Mouse (Mus musculus) cerebellum, postnatal 4 days (tissue): ENCODE measurements around the gene Slc4a5.
"Not testable (repeated sequence)": the region's sequence is repeated elsewhere in the genome, so short reads cannot be mapped to it uniquely, and the experiment has no call there.

Experiments
- DNase-seq, 2 experiments: peaks; one replicate each; pipeline ENCODE4 v3.0.0; 2022; ENCODE audit warnings: low spot score in 2 of 2, mixed read lengths in 1 of 2

Gene Slc4a5

DNA sequence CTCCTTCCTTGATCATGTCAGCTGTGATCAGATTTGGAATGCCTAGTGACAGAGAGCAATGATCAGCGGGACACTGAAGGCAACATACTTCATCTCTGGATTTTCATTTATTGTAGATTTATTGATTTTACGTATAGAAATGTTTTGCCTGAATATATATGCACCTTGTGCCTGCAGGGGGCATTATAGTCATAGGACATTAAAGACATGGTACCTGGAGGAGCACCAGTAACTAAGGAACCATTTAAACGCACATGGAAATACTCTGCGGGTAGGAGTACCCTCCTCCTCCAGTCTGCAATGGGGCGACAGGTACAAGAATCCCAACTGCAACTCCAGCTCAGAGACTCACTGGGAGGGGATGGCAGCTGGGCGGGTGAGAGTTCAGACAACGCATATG, 89.4 kb downstream of the Slc4a5 start:
- DNase-seq, result no peak

DNA sequence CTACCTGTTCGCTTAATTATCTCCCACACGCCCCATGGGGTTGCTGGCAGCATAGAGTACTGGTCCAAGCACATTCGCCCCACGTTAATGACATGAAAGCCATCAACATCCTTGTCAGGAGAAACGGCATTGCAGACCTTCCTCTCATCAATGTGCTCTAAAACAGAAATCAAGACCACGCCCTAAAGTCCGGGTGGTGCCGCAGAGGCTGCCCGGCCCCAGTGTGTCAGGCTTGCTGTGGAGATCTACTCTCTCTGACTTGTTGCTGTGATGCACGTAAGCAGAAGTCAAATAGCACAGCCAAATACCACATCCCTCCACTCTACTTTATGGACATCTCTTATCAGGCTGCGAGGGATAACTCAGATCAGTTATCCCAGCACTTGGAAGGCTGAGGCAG, 91.6 kb downstream of the Slc4a5 start:
- DNase-seq, result no peak

DNA sequence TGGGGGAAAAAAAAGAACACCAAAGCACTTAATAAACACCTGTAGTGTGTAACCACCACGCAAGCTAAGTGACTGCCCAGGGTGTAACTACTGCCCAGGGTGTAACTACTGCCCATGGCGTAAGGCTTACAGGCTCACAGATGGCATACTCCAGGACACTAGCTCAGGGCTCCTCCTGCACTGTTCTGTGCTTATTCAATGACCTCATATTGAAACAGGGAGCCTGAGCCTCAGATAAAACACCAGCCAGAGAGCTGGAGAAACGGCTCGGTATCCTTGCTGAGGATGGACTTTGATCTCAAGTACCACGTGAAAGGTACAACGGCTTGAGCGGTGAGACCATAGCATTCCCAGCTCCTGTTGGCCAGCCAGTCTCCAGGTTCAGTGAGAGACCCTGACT, 92.4 kb downstream of the Slc4a5 start:
- DNase-seq, result no peak

DNA sequence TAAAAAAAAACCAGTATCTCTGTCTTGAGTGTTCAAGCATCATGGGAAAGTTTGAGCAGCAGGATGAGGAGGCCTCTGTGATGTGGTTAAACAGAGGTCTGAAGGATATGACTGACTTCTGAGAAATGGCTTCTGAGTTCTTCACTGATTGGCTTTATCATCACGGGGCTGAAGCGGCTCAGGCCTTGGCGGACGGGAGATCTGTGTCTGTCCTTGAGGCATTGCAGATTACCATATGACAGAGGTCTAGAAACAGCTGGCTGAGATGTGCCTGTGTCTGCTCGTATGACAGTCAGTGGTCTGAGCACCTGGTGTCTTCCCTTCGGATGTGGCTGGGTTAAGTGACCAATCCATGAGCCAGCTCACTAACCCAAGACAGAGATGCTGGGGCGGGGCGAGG, 92.9 kb downstream of the Slc4a5 start:
- DNase-seq, result no peak

DNA sequence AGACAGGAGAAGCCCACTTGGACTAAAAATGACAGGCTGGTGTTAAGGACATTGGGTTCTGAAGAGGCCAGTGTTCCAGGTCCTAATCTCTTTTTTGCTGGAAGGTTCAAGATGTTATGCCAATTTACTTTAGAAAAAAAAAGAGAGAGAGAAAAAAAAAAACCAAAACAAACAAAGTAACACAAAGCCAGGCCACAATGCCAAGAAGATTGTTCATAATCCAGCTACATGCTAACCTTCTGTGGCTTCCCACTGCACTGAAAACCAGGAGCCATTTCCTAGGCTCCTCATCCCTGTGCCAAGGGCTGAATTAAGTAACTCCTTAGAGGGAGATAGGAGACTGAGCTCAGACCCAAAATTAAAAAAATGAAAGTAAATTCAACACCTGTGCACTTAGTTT, 95.7 kb downstream of the Slc4a5 start:
- no peak for DNase-seq

DNA sequence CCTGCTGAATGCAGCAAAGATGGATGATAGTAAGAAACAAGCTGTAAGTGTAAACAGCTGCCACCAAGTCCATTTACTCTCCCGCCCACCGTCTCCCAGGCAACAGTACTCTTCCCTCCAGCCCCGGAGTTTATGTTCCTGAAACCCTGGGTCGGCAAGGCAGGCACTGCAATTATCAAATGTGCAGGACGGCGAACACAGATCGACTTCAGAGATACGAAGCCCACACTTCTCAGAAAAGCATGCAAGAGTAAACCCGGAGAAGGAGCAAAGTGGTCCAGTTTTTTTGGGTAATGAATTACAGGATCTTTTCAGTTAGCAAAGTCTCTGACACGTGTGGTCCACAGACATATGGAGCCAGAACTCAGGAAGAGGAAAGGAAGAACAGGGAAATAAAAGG, 96.4 kb downstream of the Slc4a5 start:
- DNase-seq, result peak in 1 of 2 experiments; percentile 9

DNA sequence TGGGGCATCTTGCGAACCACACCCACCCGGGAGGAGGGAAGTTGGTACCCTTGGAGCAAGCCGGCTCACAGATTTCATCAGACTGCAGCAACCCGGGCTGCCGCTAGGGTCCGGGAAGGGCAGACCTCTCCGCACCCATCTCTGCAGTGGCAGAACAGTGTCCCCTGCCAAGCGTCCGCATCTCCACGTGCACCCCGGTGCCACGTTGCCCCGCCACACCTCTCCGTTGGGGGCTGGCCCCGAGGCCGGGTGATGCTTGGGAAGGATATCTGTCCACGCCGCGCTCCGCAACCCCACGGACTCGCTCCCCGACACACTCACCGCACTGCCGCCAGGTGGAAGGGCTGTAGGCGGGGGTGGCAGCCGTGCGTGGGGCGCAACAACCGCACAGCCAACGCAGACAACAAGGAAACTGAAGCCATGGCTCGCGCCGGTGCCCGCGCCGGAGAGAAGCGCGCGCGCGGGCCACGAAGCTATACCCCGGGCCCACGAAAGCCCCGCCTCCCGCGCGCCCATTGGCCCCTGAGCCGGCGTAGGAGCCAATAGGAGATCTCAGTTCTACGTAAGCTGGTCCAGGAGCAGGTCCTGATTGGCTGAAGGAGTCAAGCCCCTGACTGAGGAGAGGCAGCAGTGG, 97.6 kb downstream of the Slc4a5 start:
- DNase-seq, result peak; percentile 82 to 94

DNA sequence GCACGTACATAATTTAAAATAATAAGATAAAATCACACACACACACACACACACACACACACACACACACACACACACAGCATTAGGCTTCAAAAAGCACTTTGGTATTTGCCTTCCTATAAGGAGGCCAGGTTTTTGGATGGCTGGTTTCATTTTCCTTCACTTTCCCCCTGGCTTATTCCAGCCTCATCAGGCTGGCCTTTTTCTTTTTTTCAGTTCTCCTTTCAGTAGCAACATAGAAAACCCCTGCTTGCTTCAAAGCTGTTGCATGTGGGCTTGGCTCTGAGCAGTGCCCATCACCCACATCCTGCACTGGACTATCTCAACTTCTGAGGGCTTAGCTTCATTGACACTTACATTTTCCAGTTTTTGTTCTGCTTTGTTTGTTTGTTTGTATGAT, 102.3 kb downstream of the Slc4a5 start:
- DNase-seq, result no peak

DNA sequence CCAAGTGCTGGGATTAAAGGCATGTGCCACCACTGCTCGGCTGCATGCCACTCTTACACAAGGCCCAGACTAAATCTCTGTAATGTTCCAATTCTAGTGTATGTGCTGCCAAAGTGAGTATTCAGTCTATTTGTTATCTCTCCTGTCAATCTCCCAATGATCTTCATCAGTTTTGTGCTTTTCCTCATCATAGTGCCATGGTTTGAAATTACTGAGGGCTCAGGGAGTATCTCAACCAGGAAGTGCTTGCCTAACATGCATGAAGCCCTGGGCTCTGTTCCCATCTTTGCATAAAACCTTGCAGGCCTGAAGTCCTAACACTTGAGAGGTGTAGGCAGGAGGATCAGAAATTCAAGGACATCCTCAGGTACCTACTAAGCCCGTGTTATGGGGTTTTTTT, 103.2 kb downstream of the Slc4a5 start:
- no peak for DNase-seq

DNA sequence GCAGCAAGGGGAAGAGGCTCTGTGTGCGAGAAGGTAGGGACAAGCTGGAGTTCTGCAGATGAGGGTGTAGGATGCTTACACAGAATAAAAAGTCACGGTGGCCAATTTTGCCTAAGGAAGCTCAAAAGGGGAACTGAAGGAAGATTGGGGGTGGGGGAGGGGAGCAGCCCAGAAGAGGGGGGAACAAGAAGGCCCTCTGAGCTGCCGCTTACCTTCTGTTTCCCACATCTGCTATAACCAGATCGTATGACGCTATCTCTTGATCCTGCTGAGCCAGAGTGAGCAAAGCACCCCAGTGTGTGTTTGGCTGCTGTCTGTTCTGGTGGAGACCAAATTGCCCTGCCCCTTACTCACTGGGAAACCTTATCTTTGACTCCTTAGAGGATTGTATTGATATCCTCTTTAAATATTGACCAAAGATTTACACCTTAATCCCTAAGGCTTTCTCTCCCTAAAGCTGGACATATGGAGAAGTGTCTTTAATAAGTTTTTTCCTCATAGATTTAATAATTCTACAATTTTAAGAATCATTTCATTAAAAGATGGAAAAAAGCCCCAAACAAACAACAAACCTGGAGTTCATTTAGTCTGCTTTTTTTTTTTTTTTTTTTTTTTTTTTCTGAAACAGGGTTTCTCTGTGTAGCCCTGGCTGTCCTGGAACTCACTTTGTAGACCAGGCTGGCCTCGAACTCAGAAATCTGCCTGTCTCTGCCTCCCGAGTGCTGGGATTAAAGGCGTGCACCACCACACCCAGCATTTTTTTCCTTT, 104.2 kb downstream of the Slc4a5 start:
- no peak for DNase-seq

DNA sequence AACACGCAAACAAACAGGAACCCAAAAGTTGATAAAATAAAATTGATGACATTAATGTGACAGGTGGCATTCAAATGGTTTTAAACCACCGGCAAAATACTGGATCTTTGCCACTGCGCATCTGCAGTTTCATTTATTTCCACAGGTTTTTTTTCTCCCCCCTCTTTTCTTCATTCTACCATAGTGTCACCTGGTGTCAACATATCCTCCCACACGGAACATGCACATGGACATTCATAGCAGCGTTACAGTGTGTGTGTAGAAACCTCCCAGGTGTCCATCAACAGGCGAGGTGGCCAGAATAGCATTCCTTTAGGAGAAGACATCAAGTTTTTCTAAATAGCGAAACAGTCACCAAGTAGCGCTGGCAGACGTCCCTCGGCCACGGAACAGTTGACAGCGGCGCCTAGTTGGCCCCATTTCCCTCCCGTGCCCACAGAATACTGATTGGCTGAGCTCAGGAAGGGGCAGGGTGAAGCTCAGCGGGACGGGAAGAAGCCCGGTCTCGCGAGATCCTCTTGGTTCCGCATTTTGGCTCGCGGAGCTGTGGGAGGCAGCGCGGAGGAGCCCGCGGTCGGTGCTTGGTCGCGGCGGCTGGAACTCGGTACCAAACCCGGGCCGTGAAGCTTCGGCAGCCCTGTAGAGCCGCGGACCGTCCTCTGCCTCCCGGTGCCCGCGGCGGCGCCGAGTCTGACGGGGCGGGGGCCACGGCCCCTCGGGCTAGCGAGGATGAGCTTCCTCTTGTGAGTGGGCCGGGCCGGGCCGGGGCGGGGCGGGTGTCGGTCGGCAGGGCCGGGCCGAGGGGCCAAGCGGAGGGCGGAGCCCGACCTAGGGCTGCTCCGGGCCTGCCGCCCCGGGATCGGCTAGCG, 106.1 kb downstream of the Slc4a5 start, which contains the start of the genes Mthfd2 and Mob1a:
TSS of gene Mthfd2 (minus strand) at position 384 of the 869 bp plus-strand sequence.
TSS of gene Mob1a (plus strand) at position 492 of the 869 bp plus-strand sequence.
- peak; percentile 80 to 90 for DNase-seq

DNA sequence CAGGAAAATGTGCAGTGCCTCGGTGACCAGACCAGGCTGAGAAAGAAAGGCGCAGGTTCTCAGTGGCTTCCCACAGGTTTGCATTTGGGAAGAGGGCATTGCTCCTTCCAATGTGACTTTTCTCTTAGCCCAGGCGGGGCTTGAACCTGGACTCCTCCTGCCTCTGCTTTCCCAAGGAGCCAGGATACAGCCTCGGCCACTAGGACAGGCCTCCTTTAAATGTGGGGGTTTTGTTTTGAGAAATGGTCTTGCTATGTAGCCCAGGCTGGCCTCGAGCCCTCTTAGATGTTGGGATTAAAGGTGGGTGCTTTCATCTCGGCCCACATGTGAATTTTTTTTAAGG, 106.7 kb downstream of the Slc4a5 start:
- no peak for DNase-seq

DNA sequence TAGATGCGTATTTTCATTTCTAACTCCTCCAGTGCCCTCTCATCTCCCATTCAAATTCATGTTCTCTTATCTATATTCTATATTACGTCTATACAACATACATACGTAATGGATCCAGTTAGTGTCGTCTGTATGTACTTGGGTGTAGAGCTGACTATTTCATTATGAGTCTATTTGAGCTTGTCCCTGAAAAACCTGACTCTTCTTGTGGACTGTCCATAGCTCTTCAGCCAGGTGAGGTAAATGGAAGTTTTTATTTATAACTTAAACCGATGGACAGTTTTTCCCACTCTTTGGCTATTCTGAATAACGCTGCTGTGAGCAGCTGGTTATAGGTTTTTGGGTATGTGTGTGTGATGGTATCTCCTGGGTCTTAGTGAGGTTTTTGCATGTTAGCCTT, 107.1 kb downstream of the Slc4a5 start:
- DNase-seq, result no peak

DNA sequence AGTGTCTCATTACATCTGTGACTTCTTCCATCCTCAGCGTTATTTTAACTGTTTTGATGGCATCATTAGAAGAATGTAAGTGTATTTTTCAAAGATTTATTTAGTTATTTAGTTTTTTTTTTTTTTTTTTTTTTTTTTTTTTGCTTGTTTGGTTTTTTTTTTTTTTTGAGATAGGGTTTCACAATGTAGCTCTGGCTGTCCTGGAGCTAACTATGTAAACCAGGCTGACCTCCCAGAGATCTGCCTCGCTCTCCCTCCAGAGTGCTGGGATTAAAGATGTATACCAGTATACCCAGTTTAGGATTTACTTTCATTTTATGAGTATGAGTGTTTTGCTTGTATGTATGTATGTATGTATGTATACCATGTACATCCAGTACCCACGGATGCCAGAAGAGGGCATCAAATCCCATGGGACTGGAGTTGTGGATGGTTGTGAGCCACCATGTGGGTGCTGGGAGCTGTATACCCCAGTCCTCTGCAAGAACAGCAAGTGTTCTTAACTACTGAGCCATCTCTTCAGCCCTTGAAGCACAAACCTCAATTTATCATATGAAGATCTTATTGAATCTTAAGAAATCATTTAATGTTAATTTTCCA, 108.1 kb downstream of the Slc4a5 start:
- no peak for DNase-seq

DNA sequence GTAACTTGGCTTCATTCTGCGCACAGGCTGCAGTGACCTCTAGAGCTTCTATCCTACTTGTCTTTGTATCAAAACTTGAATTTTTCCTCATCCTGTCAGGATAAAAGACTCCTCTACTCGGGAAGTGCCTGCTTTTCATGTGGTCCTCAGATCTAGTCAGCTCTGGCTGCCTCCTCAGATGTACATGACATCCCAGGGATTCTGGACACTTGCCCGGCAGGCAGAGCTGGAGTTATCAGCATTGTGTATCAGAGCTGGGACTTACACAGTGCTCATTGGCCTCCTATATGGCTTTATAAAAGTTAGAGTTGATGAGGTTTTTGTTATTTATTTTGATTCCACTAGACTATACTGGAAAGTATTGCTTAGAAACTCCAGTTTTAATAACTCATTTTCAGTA, 121.8 kb downstream of the Slc4a5 start:
- no peak for DNase-seq

DNA sequence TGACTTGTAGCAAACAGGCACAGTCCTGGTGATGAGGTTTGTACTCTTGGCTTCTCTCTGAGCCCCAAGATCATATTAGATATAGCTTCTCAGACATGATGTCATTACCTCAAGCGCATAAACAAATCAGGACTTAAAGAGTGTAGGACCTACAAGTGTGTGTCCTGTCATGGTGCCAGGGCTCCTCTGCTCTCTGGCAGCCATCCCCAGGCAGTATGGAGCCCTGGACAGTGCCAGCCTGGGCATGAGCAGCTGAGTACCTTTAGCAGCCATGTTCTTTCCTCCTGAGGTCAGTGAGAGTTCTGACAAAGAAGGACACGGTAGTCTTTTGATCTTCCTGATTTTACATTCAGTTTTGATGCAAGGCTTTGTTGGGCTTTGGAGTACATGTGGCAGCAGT, 123.3 kb downstream of the Slc4a5 start:
- DNase-seq, result no peak

DNA sequence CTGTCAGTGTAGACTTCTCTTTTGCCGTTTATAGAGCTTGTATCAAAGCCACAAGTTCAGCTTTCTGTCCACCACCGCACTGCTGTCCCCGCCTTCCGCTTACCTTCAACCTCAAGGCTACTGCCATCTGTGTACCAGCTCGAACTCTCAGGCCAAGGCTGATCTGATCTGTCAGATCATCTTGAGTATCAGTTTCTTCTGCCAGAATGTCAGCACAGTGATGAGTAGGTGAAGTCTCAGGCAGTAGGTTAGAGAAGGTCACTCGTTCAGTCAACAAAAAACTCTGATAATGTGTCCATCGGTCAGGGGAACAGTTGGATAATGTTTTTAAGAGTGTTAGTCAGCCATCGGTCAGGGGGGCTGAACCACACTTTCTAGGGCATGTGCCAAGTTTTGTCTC, 125.7 kb downstream of the Slc4a5 start:
- not testable (repeated sequence) for DNase-seq

DNA sequence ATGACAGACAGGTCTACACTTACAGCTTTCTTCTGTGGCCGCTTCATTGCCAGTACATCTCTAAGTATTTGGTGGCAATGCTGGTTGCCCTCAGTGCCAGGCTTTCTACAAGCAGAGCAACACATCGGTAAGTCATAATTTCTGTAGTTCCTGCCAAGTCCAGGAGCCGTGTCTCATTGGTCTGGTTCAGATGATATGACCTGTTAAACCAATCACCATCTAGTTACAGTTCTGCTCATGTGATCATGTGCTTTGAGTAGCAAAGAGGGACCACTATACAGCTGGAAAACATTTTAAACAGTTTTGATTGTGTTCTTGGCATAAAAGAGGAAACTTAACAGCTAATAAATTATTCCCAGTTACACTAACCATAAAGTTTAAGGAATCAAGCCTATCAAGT, 128.3 kb downstream of the Slc4a5 start:
- DNase-seq, result no peak

DNA sequence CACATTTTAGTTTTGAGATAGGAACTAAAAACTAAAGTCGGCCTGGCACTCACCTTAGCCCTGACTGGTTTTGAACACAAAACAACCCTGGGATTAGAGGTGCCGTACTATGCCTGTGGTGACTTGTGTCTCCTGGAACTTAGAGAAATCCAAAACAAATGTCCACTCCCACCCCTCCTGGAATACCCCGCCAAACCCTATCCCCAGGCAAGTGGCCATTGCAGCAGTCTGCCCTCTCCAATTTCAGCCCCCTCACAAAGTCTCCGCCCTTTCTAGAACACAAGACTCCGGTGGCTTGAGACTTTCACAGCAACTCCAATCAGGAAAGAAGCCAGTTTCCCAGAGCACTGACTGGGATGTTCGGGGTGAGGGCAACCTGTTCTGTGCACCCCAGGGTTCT, 129.2 kb downstream of the Slc4a5 start, which contains the start of gene Bola3:
TSS of gene Bola3 (plus strand) at position 275 of the 400 bp plus-strand sequence.
- DNase-seq, result no peak

DNA sequence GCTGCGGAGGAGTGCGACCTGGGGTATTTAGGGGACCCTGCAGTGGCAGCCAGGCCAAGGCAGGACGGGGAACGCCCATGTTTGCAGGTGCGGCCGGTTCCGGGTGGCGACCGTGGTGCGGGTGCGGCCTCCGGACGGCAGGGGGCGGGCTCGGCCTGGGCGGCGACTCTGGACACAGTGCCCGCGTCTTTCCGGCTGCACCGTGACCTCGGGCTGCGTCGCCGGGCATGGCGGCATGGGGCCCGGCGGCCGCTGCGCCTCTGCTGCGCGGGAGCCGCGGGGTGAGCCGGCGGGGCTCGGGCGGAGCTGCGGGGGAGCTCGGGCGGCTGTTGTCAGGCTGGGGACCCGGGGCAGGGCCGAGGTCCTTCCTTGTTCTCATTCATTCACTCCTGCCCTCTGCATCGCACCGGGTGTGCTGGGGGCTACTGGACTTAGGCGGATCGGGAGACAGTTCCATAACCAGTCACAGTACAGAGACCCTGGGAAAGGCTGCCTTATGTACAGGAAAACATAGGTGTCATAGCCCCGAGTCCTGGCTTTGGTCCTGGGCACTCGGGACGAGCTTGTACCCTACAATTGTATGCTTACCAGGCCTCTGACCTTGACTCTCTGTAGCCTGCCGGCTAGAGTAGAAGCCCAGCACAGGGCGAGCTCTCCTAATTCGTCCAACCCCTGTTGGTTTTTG, 129.8 kb downstream of the Slc4a5 start:
- DNase-seq, result peak; percentile 88 to 94

DNA sequence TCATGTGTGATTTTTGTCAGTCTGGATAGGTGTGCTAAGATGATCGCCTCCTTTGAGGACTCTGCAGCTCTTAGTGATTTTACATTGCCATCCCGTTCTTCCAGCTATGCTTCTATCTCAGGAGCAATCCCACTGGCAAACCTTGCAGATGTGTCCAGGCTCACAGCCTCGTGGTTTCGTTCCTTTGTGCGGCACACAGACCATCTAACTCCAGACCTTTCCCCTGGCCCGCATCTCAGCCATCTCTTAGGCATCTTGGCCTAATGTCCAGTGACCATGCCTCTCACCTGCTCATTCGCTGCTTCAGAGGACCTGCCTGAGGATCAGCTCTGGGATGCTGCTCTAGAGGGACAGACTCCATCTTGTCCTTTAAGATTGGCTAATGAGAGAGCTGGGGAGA, 130.5 kb downstream of the Slc4a5 start:
- DNase-seq, result no peak
